Mouse (Mus musculus) fat pad, adult 2 months (tissue): ENCODE results near the gene Nit1.

ENCODE experiments used
- DNase-seq: peaks from one replicate; pipeline ENCODE4 v3.0.0-alpha.2; 2011; ENCODE audit warnings: low read depth, low spot score; ENCODE audit errors: extremely low read depth

Nit1 gene

DNA sequence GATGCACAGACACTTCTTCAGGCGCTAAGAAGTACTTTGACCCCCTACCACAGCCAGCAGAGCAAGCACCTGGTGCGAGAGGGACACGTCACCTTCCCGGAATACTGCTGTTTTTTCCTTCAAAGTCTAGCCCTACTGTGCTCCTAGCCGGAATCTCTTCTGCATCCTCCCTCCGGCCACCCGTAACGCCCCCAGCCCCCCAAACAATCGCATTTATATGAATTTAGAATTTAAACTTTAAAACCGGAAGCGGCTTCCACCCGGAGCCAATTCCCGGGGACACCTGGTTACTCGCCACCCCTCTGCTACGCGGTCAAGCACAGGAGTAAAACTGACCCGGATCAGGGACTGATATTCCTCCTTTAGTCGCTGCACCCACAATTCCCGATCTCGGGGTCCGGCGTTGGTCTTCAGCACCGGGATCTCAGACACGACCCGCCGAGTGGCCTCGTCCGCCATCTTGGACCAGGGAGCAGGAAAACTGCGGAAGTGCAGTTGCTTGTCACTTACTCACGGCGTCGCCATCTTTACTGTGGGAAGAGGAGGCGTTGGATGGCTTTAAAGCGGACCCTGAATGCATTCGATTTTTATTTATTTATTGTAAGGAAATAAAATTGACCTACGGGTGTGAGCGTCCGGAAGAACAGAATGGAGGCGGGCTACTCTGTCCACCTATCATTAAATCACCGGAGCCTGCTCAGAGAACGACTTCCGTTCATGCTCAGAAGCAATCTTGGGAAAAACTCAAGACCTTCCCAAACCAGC is 51.0 kb downstream of the Nit1 start, which contains the start of gene Ufc1:
TSS of gene Ufc1 (minus strand) at position 727 of the 765 bp plus-strand sequence.
- DNase-seq, result no peak

DNA sequence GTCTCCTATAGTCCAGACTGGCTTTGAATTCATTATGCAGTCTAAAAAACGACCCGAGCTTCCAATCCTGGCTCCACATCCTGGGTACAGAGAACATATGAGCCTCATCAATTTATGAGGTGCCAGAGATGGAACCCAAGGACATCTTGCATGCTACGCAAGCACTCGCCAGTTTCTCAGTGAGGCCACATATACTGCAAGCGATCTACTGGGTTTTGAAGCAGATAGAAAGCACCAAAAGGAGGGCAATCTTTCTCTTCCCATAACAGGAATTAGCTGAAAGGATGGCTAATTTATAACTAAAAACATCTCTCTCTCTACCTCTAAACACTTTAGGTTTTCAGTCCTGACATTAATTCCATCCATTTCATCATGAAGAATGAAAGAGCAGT is 51.5 kb downstream of the Nit1 start:
- no peak for DNase-seq

DNA sequence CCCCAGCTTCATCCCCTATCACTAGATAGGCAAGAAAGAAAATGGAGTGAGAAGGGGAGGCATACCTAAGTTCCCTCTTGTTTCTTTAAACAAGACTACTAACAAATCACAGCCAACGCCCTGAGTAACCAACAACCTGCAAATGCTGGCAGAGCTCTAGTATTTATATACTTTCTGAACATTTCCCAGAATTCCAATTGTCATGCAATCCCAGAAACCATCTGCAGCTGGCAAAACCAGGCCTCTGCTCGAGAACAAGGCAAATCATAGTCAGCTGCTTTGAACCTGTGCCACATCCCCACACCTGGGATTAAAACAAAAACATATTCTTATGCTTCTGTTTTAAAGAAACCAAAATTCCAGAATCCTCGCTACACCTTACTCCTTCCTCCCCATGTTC is 52.1 kb downstream of the Nit1 start:
- no peak for DNase-seq

DNA sequence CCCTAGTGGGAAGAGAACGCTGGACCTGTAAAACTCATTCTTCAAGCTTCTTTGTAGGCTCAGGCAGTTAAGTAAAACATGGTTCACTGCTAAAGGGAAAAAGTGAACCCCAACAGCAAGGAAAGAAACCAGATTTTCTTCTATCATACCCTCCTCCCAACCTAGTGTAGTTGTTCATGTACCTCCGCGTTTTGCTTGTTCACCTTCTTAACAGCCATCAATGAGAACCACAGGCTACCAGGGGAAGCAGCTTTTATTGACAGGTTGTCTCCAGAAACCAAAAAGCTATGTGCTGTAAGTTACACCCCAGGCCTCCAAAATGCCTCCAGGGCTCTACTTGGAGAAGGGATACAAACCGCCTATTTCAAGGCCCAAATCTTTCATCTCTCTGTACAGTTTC is 57.1 kb downstream of the Nit1 start:
- no peak for DNase-seq
